Mouse (Mus musculus): ENCODE measurements at regions not wholly inside any gene's neighbourhood (a gene's known extent, or its start where the extent isn't known, plus 50 kb on each side); places are given as distances from the start of the nearest gene placed in this dataset.

GRCm38 (mm10) chr10:125725681-125726139 is 240.3 kb upstream of the Lrig3 start:
- TF ChIP-seq POLR2A (IDR thresholded peaks at IDR 0.05; ENCODE audit: extremely low read depth, insufficient read depth, low read length) (no peak), CTCF (IDR thresholded peaks at IDR 0.05; ENCODE audit: extremely low read depth, insufficient read depth, low read length) (no peak)

Measured in cortical plate, adult 2 months (tissue).